ENCODE assay signal across 8 mouse cellular contexts in the genomic region with DNA sequence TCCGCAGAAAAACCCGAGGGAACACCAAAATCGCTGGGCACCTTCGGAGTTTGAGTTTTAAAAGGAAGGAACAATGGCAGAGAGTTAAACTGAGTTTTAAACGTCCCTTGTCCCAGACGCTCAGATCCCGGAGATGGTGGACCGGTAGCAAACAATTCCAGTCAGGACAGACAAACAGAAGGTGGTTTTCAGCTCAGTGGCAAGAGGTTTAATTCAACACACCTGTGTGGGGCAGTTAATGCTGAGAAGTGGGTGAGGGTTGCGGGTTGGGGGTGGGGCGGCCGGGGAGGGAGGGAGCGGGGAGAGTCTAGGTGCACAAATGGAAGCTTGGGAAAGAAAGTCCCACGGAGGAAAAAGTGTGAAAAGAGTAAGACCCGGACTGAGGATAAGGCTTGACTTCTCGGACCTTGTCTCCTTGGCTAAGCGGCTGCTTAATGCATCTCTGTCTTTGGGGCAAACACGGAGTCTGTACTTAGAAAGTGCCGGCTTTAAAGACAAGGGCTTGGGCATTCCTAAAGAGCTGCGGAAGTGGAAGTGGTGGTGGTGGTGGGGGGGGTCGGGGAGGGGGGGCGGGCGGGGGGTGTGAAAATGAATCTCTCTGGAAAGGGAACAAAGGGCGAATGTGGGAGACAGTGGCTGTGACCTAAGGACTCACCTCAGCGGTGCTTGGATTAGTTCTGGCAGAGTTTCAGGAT. TPM values are rescaled to one million over a fixed set of nuclear protein-coding genes. Genes with fewer than 3 reads are reported as not detected.
DNase-seq lines count a peak whose midpoint lies in the region; ATAC-seq and TF ChIP-seq lines count a peak whose summit lies in the region.
"Had no signal": no experiment of that assay in that cellular context is flagged by ENCODE, and none has a peak within 500 bp of the region (broad histone marks: within the 10 kb centered on the region; RNA-seq: fewer than 3 reads in every experiment).

No protein-coding gene starts in this region.

- under 1% methylated on average over 24 of the region's 24 CpGs for WGBS in thymus, adult 2 months
- under 1% methylated on average over 23 of the region's 24 CpGs for WGBS in heart, embryonic 16.5 days

- no peak for TF ChIP-seq POLR2A in thymus, adult 2 months (IDR thresholded peaks at IDR 0.05; ENCODE audit: control insufficient read depth, extremely low read depth, insufficient read depth, low read length, poor library complexity)

- peak overlapping the region; percentile 23 for H3K4me3 ChIP-seq in thymus, adult 2 months (ENCODE audit: control insufficient read depth, insufficient read depth, low read length)
- H3K4me3 ChIP-seq in heart, embryonic 16.5 days (ENCODE audit: low read length), result peak overlapping the region; percentile 62
- H3K4me3 ChIP-seq: left cerebral cortex, adult 2 months had no signal

- no peak for DNase-seq in thymus, adult 2 months
- no peak for DNase-seq in thymus, postnatal 4 days
- no peak for DNase-seq in left cerebral cortex, adult 18-20 months (ENCODE audit: low spot score in 2 of 2)
- no peak for DNase-seq in right cerebral cortex, postnatal 14 days
- no peak for DNase-seq in cerebellum, adult 9-11 months

- H3K4me1 ChIP-seq in thymus, adult 2 months (replicated peaks; ENCODE audit: control insufficient read depth, insufficient read depth, low read length), result peaks cover 13% of the 10 kb centered on the region
- H3K4me1 ChIP-seq in heart, embryonic 16.5 days (ENCODE audit: control insufficient read depth, insufficient read depth, low read length), result peaks cover 5% of the 10 kb centered on the region; the same call in 1 of the 2 replicates

- H3K9me3 ChIP-seq in heart, embryonic 16.5 days (replicated peaks; ENCODE audit: control insufficient read depth, low read length), result no peaks in the 10 kb centered on the region

- H3K27ac ChIP-seq in thymus, adult 2 months (ENCODE audit: control insufficient read depth, insufficient read depth, low read length), result no peak overlapping the region
- H3K27ac ChIP-seq in heart, embryonic 16.5 days (ENCODE audit: low read length), result no peak overlapping the region
- H3K27ac ChIP-seq: left cerebral cortex, adult 2 months had no signal

- peak overlapping the region; percentile 72 for H3K9ac ChIP-seq in heart, embryonic 16.5 days (ENCODE audit: low read length)

- no peak for TF ChIP-seq CTCF in thymus, adult 2 months (IDR thresholded peaks at IDR 0.05; ENCODE audit: borderline replicate concordance, control insufficient read depth, extremely low read depth, insufficient read depth, low read length, poor library complexity)

- ATAC-seq in heart, embryonic 16.5 days (replicated peaks; ENCODE audit: extremely low read depth, insufficient read depth, low FRiP score), result 0 out of 2 replicates have a peak, but pooled peaks have one; percentile 33
- ATAC-seq in megakaryocyte, adult 5-6 weeks (ENCODE audit: poor library complexity, severe bottlenecking), result peak; percentile 71

- no peaks in the 10 kb centered on the region for H3K36me3 ChIP-seq in thymus, adult 2 months (ENCODE audit: control insufficient read depth, insufficient read depth, low read length)
- no peaks in the 10 kb centered on the region for H3K36me3 ChIP-seq in heart, embryonic 16.5 days (ENCODE audit: control insufficient read depth, insufficient read depth)

- no peaks in the 10 kb centered on the region for H3K27me3 ChIP-seq in thymus, adult 2 months (ENCODE audit: control insufficient read depth, insufficient read depth, low read length)
- no peaks in the 10 kb centered on the region for H3K27me3 ChIP-seq in heart, embryonic 16.5 days (ENCODE audit: control insufficient read depth, insufficient read depth, low read length)

- peak overlapping the region; percentile 96 for H3K4me2 ChIP-seq in heart, embryonic 16.5 days (ENCODE audit: low read depth, low read length)

RNA-seq across cellular contexts. Expression of a gene that starts 10.2 kb away (rescaled TPM):
- 14.5 and 17.8 TPM in 2 replicates for polyA plus RNA-seq in thymus, adult 2 months (2012; rRNA removed)
- polyA plus RNA-seq in heart, embryonic 16.5 days (2015; fragmentation: Nextera tagmentation; extraction: Ambion mirVana), result 0.16 and 0.20 TPM in 2 replicates
- 17.5 and 18.6 TPM in 2 replicates for total RNA-seq in megakaryocyte, adult 5-6 weeks (2015)
- total RNA-seq in megakaryocyte, adult 5-6 weeks (2017), result 27.1 and 30.5 TPM in 2 replicates
- total RNA-seq in left cerebral cortex, adult 18-20 months (2021), result 10 to 100 TPM; 11.3 to 13.2 TPM

RNA-seq across cellular contexts. Expression of a gene that starts 12.4 kb away (rescaled TPM):
- polyA plus RNA-seq in thymus, adult 2 months (2012; rRNA removed), result 0.22 and 0.31 TPM in 2 replicates
- 0.05 and 0.11 TPM in 2 replicates for polyA plus RNA-seq in heart, embryonic 16.5 days (2015; fragmentation: Nextera tagmentation; extraction: Ambion mirVana)
- total RNA-seq in megakaryocyte, adult 5-6 weeks (2015), result 0.27 TPM in 1 of 2 replicates, not detected in the other
- 0.11 TPM in 1 of 2 replicates, not detected in the other for total RNA-seq in megakaryocyte, adult 5-6 weeks (2017)
- total RNA-seq in left cerebral cortex, adult 18-20 months (2021), result under 1 TPM; 0.26 to 0.47 TPM

RNA-seq across cellular contexts. Expression of a gene that starts 14.1 kb away (rescaled TPM):
- 309 and 326 TPM in 2 replicates for polyA plus RNA-seq in thymus, adult 2 months (2012; rRNA removed)
- polyA plus RNA-seq in heart, embryonic 16.5 days (2015; fragmentation: Nextera tagmentation; extraction: Ambion mirVana), result 79.2 and 90.0 TPM in 2 replicates
- 45.2 and 62.1 TPM in 2 replicates for total RNA-seq in megakaryocyte, adult 5-6 weeks (2015)
- total RNA-seq in megakaryocyte, adult 5-6 weeks (2017), result 40.5 and 48.4 TPM in 2 replicates
- total RNA-seq in left cerebral cortex, adult 18-20 months (2021), result 10 to 100 TPM; 50.9 to 57.0 TPM

RNA-seq across cellular contexts. Expression of a gene that starts 33.4 kb away (rescaled TPM):
- 0.86 and 2.3 TPM in 2 replicates for polyA plus RNA-seq in thymus, adult 2 months (2012; rRNA removed)
- 0.99 and 2.5 TPM in 2 replicates for polyA plus RNA-seq in heart, embryonic 16.5 days (2015; fragmentation: Nextera tagmentation; extraction: Ambion mirVana)
- 0.45 and 1.0 TPM in 2 replicates for total RNA-seq in megakaryocyte, adult 5-6 weeks (2015)
- total RNA-seq in megakaryocyte, adult 5-6 weeks (2017), result 1.1 and 1.3 TPM in 2 replicates
- total RNA-seq in left cerebral cortex, adult 18-20 months (2021), result 1 to 10 TPM; 2.3 to 2.8 TPM

RNA-seq across cellular contexts. Expression of a gene that starts 34.1 kb away (rescaled TPM):
- polyA plus RNA-seq in thymus, adult 2 months (2012; rRNA removed), result 72.3 and 91.3 TPM in 2 replicates
- 64.5 and 77.7 TPM in 2 replicates for polyA plus RNA-seq in heart, embryonic 16.5 days (2015; fragmentation: Nextera tagmentation; extraction: Ambion mirVana)
- 70.9 and 71.0 TPM in 2 replicates for total RNA-seq in megakaryocyte, adult 5-6 weeks (2015)
- total RNA-seq in megakaryocyte, adult 5-6 weeks (2017), result 35.1 and 42.6 TPM in 2 replicates
- 100 to 1,000 TPM; 109 to 111 TPM for total RNA-seq in left cerebral cortex, adult 18-20 months (2021)
